Mouse (Mus musculus) heart, embryonic 11.5 days (tissue): ENCODE results near the gene March7. TPM values are rescaled to one million over a fixed set of nuclear protein-coding genes. Genes with fewer than 3 reads are reported as not detected.
A peak's percentile ranks its signal among the peaks of the same experiment; 100 is the strongest.

Source experiments
- ATAC-seq: fragments of 200-750 bp; cut with Nextera tagmentation; replicated peaks from 2 replicates; pipeline ENCODE4 v1.8.0; 2017; ENCODE audit warnings: moderate library complexity; ENCODE audit not compliant: insufficient number of reproducible peaks, low FRiP score, low TSS enrichment
- H3K27ac ChIP-seq: fragments of 300-500 bp; sonication (generic); 2 replicates; pipeline ENCODE4 v1.5.1; 2014; ENCODE audit warnings: mild to moderate bottlenecking, low read depth, low read length
- H3K27me3 ChIP-seq: fragments of 300-500 bp; sonication (generic); 2 replicates; pipeline ENCODE4 v1.6.1; 2014; ENCODE audit warnings: mild to moderate bottlenecking, low read length, mixed read lengths; ENCODE audit not compliant: control insufficient read depth, insufficient read depth
- H3K36me3 ChIP-seq: fragments of 300-500 bp; sonication (generic); 2 replicates; pipeline ENCODE4 v1.6.1; 2014; ENCODE audit warnings: mild to moderate bottlenecking, low read length, moderate library complexity, mixed read lengths; ENCODE audit not compliant: control insufficient read depth, insufficient read depth
- H3K4me1 ChIP-seq: fragments of 300-500 bp; sonication (generic); 2 replicates; pipeline ENCODE4 v1.6.1; 2014; ENCODE audit warnings: low read length; ENCODE audit not compliant: control insufficient read depth, insufficient read depth
- H3K4me2 ChIP-seq: fragments of 300-500 bp; sonication (generic); 2 replicates; pipeline ENCODE4 v1.6.1; 2014; ENCODE audit warnings: mild to moderate bottlenecking, moderate library complexity
- H3K4me3 ChIP-seq: fragments of 300-500 bp; sonication (generic); 2 replicates; pipeline ENCODE4 v1.5.1; 2014; ENCODE audit warnings: low read depth, low read length
- H3K9ac ChIP-seq: fragments of 300-500 bp; sonication (generic); 2 replicates; pipeline ENCODE4 v1.6.1; 2014; ENCODE audit warnings: mild to moderate bottlenecking, low read depth, low read length, moderate library complexity
- H3K9me3 ChIP-seq: fragments of 300-500 bp; sonication (generic); replicated peaks from 2 replicates; pipeline ENCODE4 v1.6.1; 2016; ENCODE audit warnings: low read length; ENCODE audit not compliant: control insufficient read depth
- WGBS: fragments of 180-500 bp; shearing (Covaris S2); extraction: QIAGEN DNeasy Blood & Tissue Kit; methylation state at CpG from one replicate; pipeline ENCODE4 v1.1.7; 2014; ENCODE audit not compliant: insufficient replicate concordance; 5-methylcytosine and 5-hydroxymethylcytosine counted together
- polyA plus RNA-seq: library from polyadenylated mRNA; unstranded; fragments of >200 nt; fragmentation: Nextera tagmentation; extraction: Ambion mirVana; gene quantifications from 2 replicates; pipeline ENCODE4 v1.2.1, GENCODE M21; 2014

Gene March7
- polyA plus RNA-seq, 1 experiment from 2014 or later: 62.6 TPM

GRCm38 (mm10) chr2:60284467-60284821 is 74.8 kb downstream of the March7 start, which contains the start of gene Cd302:
Gene Cd302, minus strand, starts transcription at chr2:60284488.
- Histone ChIP-seq H3K9me3 (no peaks in the 10 kb centered on the region), H3K27me3 (no peaks in the 10 kb centered on the region), H3K4me1 (peaks cover 3% of the 10 kb centered on the region; the same call in 1 of the 2 replicates), H3K27ac (no peak within 1 kb of the TSS), H3K4me2 (peak within 1 kb of the TSS; percentile 86), H3K4me3 (peak within 1 kb of the TSS; percentile 55), H3K9ac (peak within 1 kb of the TSS; percentile 71), H3K36me3 (no peaks in the 10 kb centered on the region)
- WGBS: 45% methylated on average over 4 of the region's 4 CpGs
- no peak for ATAC-seq

- Histone ChIP-seq H3K27ac (no peak overlapping the region), H3K9me3 (no peaks in the 10 kb centered on the region), H3K27me3 (no peaks in the 10 kb centered on the region), H3K4me2 (no peak overlapping the region), H3K36me3 (no peaks in the 10 kb centered on the region), H3K9ac (no peak overlapping the region), H3K4me1 (peaks cover 3% of the 10 kb centered on the region; the same call in 1 of the 2 replicates), H3K4me3 (no peak overlapping the region)
- ATAC-seq: no peak
- 88% methylated on average over 8 of the region's 8 CpGs for WGBS
These were observed 75.5 kb downstream of the March7 start for GRCm38 (mm10) chr2:60285107-60285617.

GRCm38 (mm10) chr2:60288606-60289005 is 78.9 kb downstream of the March7 start:
- no peak for ATAC-seq
- Histone ChIP-seq H3K4me2 (no peak overlapping the region), H3K9ac (no peak overlapping the region), H3K4me3 (no peak overlapping the region), H3K27me3 (no peaks in the 10 kb centered on the region), H3K4me1 (no peaks in the 10 kb centered on the region), H3K9me3 (no peaks in the 10 kb centered on the region), H3K36me3 (no peaks in the 10 kb centered on the region), H3K27ac (no peak overlapping the region)
- 58% methylated on average over 4 of the region's 4 CpGs for WGBS

- no peaks in the 10 kb centered on the region for H3K36me3 ChIP-seq
- no peak overlapping the region for H3K27ac ChIP-seq
- no peak overlapping the region for H3K4me3 ChIP-seq
- no peaks in the 10 kb centered on the region for H3K9me3 ChIP-seq
- H3K4me2 ChIP-seq: no peak overlapping the region
- no peaks in the 10 kb centered on the region for H3K4me1 ChIP-seq
- 78% methylated on average over 1 of the region's 1 CpGs for WGBS
- H3K9ac ChIP-seq: no peak overlapping the region
- ATAC-seq: no peak
- no peaks in the 10 kb centered on the region for H3K27me3 ChIP-seq
These were observed 79.8 kb downstream of the March7 start for GRCm38 (mm10) chr2:60289451-60289850.

- H3K27me3 ChIP-seq: no peaks in the 10 kb centered on the region
- 80% methylated on average over 4 of the region's 4 CpGs for WGBS
- no peak overlapping the region for H3K4me2 ChIP-seq
- H3K9me3 ChIP-seq: no peaks in the 10 kb centered on the region
- H3K4me3 ChIP-seq: no peak overlapping the region
- no peaks in the 10 kb centered on the region for H3K36me3 ChIP-seq
- no peak overlapping the region for H3K27ac ChIP-seq
- no peak overlapping the region for H3K9ac ChIP-seq
- H3K4me1 ChIP-seq: no peaks in the 10 kb centered on the region
- ATAC-seq: no peak
These were observed 81.7 kb downstream of the March7 start for GRCm38 (mm10) chr2:60291381-60291780.

- WGBS: 75% methylated on average over 3 of the region's 3 CpGs
- Histone ChIP-seq H3K36me3 (no peaks in the 10 kb centered on the region), H3K4me1 (no peaks in the 10 kb centered on the region), H3K27me3 (no peaks in the 10 kb centered on the region), H3K27ac (no peak overlapping the region), H3K4me3 (no peak overlapping the region), H3K9me3 (no peaks in the 10 kb centered on the region), H3K9ac (no peak overlapping the region), H3K4me2 (no peak overlapping the region)
- no peak for ATAC-seq
These were observed 88.6 kb downstream of the March7 start for GRCm38 (mm10) chr2:60298266-60298665.

- H3K4me2 ChIP-seq: no peak overlapping the region
- H3K9me3 ChIP-seq: no peaks in the 10 kb centered on the region
- no peaks in the 10 kb centered on the region for H3K36me3 ChIP-seq
- ATAC-seq: no peak
- no peak overlapping the region for H3K4me3 ChIP-seq
- no peak overlapping the region for H3K9ac ChIP-seq
- no peaks in the 10 kb centered on the region for H3K27me3 ChIP-seq
- 87% methylated on average over 2 of the region's 2 CpGs for WGBS
- no peak overlapping the region for H3K27ac ChIP-seq
- no peaks in the 10 kb centered on the region for H3K4me1 ChIP-seq
These were observed 89.6 kb downstream of the March7 start for GRCm38 (mm10) chr2:60299323-60299722.

Other genes with a start within 250 kb of the March7 start
- 51.2 and 56.1 TPM in 2 replicates for gene Baz2b, start within 50 bp of the March7 start, polyA plus RNA-seq
- gene Cd302, start 74.6 kb downstream of the March7 start, polyA plus RNA-seq: 18.5 and 22.6 TPM in 2 replicates
- 3.7 and 4.5 TPM in 2 replicates for gene Ly75, start 173.4 kb downstream of the March7 start, polyA plus RNA-seq